Mouse (Mus musculus) lung, adult 2 months (tissue): Measurements from ENCODE around the gene Runx2.

Experiments used
- CTCF ChIP-seq: fragments of 200-500 bp; IDR thresholded peaks from 2 replicates; pipeline ENCODE4 v1.5.1; 2011; ENCODE audit warnings: mild to moderate bottlenecking, low read length, control low read depth; ENCODE audit not compliant: insufficient read depth
- POLR2A ChIP-seq: fragments of 200-500 bp; IDR thresholded peaks from 2 replicates; pipeline ENCODE4 v1.6.1; 2011; ENCODE audit warnings: low read depth, mild to moderate bottlenecking, control low read depth, low read length, borderline replicate concordance; ENCODE audit errors: extremely low read depth

DNA sequence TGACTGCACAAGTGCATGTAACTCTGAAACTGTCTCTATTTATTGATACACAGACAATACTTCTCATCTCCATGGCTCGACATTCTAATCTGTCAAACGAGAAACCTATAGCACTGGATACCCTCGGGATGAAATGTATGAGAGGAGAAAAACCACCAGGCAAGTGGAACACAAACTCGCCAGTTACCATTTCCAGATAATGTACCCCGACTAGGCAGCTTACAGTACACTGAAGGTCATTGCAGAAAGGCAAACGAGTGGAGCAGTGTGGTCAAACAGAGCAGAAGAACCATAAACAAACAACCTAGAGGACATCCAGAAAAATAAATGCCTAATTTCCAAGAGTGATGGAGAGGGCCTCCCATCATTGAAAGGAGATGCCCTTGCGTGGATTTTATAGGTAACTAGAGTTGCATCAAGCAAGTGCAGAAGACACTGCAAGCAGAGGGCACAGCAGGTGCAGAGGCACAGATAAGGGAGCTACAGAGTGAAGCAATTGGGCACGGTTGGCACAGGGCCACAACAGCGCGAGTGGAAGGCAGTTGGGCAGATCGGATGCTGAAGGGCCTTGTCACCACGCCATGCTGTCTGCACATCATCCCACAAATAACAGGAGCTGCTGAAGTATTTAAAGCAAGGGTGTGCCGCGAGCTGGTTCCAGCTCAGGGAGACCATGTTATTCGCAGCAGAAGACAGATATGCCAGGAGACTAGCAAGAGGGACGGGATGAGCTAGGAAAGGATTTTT is 142.5 kb downstream of the Runx2 start:
- TF ChIP-seq CTCF (no peak), POLR2A (no peak)
